Mouse (Mus musculus) hindbrain, embryonic 11.5 days (tissue): Measurements from ENCODE around the gene Krt75. TPM values are rescaled to one million over a fixed set of nuclear protein-coding genes. Genes with fewer than 3 reads are reported as not detected.

Experiments used
- ATAC-seq: fragments of 200-750 bp; cut with Nextera tagmentation; 2 replicates; pipeline ENCODE4 v1.8.0; 2017; ENCODE audit warnings: mild to moderate bottlenecking, moderate TSS enrichment, moderate library complexity; ENCODE audit not compliant: low FRiP score
- DNase-seq: peaks from one replicate; pipeline ENCODE4 v3.0.0-alpha.2; 2015; ENCODE audit warnings: low spot score
- H3K27ac ChIP-seq: fragments of 300-500 bp; sonication (generic); 2 replicates; pipeline ENCODE4 v1.5.1; 2014; ENCODE audit warnings: mild to moderate bottlenecking, low read depth, low read length
- H3K27me3 ChIP-seq: fragments of 300-500 bp; sonication (generic); 2 replicates; pipeline ENCODE4 v1.6.1; 2014; ENCODE audit warnings: mild to moderate bottlenecking, low read length, moderate library complexity, mixed read lengths; ENCODE audit not compliant: control insufficient read depth, insufficient read depth
- H3K36me3 ChIP-seq: fragments of 300-500 bp; sonication (generic); 2 replicates; pipeline ENCODE4 v1.6.1; 2014; ENCODE audit warnings: mild to moderate bottlenecking, low read length, moderate library complexity, mixed read lengths; ENCODE audit not compliant: control insufficient read depth, insufficient read depth
- H3K4me1 ChIP-seq: fragments of 300-500 bp; sonication (generic); replicated peaks from 2 replicates; pipeline ENCODE4 v1.6.1; 2014; ENCODE audit warnings: low read length, mixed read lengths; ENCODE audit not compliant: control insufficient read depth, insufficient read depth
- H3K4me2 ChIP-seq: fragments of 300-500 bp; sonication (generic); replicated peaks from 2 replicates; pipeline ENCODE4 v1.6.1; 2014; ENCODE audit warnings: mild to moderate bottlenecking, low read depth, low read length
- H3K4me3 ChIP-seq: fragments of 300-500 bp; sonication (generic); 2 replicates; pipeline ENCODE4 v1.5.1; 2014; ENCODE audit warnings: low read depth, low read length
- H3K9ac ChIP-seq: fragments of 300-500 bp; sonication (generic); 2 replicates; pipeline ENCODE4 v1.6.1; 2014; ENCODE audit warnings: low read depth, low read length
- H3K9me3 ChIP-seq: fragments of 300-500 bp; sonication (generic); 2 replicates; pipeline ENCODE4 v1.6.1; 2016; ENCODE audit warnings: low read length; ENCODE audit not compliant: control insufficient read depth
- WGBS: fragments of 180-500 bp; shearing (Covaris S2); extraction: QIAGEN DNeasy Blood & Tissue Kit; methylation state at CpG from one replicate; pipeline ENCODE4 v1.1.7; 2014; 5-methylcytosine and 5-hydroxymethylcytosine counted together
- polyA plus RNA-seq: library from polyadenylated mRNA; unstranded; fragments of >200 nt; fragmentation: Nextera tagmentation; extraction: Ambion mirVana; gene quantifications from 2 replicates; pipeline ENCODE4 v1.2.1, GENCODE M21; 2014

Gene Krt75
- polyA plus RNA-seq, 1 experiment from 2014 or later: 0.05 TPM

DNA sequence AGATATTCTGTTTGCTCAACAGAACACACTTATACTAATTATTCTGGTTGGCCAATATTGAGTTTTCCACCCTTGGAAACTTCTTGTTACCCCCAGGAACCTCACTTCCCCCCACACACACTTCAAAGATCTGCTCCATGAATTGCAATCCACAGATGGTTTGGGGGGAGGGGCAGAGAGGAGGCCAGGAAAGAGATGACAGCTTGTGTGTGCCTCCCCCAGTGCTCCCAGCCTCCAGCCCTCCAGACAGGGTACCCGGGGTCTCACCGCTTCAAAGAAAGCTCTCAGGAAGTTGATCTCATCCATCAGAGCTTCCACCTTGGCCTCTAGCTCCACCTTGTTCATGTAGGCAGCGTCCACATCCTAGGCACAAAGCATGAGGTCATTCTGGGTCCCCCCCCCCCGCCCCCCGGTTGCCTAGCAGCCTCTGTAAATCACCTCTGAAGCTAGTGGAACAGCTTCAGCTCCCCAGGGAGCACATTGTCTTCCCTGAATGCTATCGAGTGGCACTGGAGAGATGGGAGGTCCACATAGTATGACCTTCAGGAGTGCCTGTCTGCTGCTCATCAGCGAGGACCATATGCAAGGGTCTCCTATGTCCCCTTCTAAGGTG, 15.6 kb downstream of the Krt75 start:
- ATAC-seq (no peak), DNase-seq (peak; percentile 57)
- Histone ChIP-seq H3K9ac (no peak overlapping the region), H3K4me1 (peaks cover 4% of the 10 kb centered on the region; the same call in 1 of the 2 replicates), H3K27ac (no peak overlapping the region), H3K9me3 (no peaks in the 10 kb centered on the region), H3K4me3 (no peak overlapping the region), H3K36me3 (no peaks in the 10 kb centered on the region), H3K4me2 (no peak overlapping the region), H3K27me3 (no peaks in the 10 kb centered on the region)
- WGBS: 7% methylated on average over 6 of the region's 7 CpGs

DNA sequence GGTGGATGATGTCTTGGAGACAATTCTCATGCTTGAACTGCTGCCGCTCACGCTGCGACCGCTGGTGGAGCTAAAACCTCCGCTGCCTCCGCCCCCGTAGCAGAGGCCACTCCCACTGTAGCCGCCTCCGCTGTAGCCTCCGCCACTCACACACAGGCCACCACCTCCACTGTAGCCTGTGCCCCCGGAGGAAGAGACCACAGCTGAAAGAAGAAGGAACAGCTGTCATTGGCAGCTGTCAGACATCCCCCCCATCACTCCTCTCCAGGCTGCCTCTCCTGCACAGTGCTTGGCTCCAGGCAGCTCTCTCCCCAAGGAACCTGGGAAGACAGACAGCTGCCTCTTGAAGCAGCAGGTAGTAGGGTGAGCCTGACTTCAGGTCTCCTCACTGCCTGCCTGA, 20.5 kb downstream of the Krt75 start:
- Histone ChIP-seq H3K9ac (0 out of 2 replicates have a peak overlapping the region, but pooled peaks have one; percentile 15), H3K27ac (no peak overlapping the region), H3K9me3 (no peaks in the 10 kb centered on the region), H3K4me3 (no peak overlapping the region), H3K4me2 (0 out of 2 replicates have a peak overlapping the region, but pooled peaks have one; percentile 11), H3K36me3 (no peaks in the 10 kb centered on the region), H3K4me1 (peaks cover 3% of the 10 kb centered on the region; the same call in 1 of the 2 replicates), H3K27me3 (no peaks in the 10 kb centered on the region)
- WGBS: 0% methylated on average over 11 of the region's 11 CpGs
- peak; percentile 66 for DNase-seq
- peak; percentile 72 for ATAC-seq

DNA sequence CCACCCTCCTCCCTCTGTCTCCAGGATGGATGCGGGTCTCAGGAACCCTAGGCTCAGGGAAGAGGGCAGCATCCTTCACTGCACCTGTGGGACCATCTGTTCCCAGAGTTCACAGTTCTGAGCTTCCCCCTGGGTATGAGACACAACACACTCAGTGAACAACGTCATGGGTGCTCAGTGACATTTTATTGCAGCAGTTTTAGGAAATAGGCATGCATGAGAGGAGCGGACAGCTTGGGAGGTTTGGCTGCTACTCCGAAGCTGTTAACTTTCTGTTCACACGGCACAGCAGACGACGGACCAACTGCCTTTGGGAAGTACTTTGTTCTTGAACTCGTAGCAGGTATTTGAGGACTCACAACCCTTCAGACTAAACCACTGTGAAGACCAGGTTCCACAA, 21.5 kb downstream of the Krt75 start:
- H3K4me3 ChIP-seq: no peak overlapping the region
- 82% methylated on average over 8 of the region's 8 CpGs for WGBS
- no peak overlapping the region for H3K27ac ChIP-seq
- no peak overlapping the region for H3K9ac ChIP-seq
- no peaks in the 10 kb centered on the region for H3K9me3 ChIP-seq
- peaks cover 3% of the 10 kb centered on the region; the same call in 1 of the 2 replicates for H3K4me1 ChIP-seq
- H3K4me2 ChIP-seq: no peak overlapping the region
- H3K27me3 ChIP-seq: no peaks in the 10 kb centered on the region
- no peak for ATAC-seq
- H3K36me3 ChIP-seq: no peaks in the 10 kb centered on the region
- DNase-seq: no peak

DNA sequence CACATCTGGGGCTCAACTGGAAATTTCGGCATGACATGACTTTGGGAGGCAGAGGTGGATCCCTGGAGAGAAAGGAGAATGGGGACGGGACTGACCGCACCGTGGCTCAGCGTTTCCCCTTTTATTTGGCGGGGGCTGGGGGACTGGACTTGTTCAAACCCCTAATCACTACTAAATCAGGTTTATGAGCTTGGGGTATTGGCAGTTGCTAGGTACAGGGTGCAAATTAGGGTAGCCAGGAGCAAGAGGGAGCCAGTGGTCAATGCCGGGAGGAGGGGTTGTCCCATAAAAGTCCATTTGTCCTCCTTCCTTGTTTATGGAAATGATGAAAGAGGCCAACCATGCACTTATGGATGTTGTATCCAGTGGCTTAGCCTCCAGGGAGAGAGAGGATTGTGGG, 23.1 kb downstream of the Krt75 start, which contains the start of gene Krt82:
Gene Krt82 (minus strand): TSS at position 101 of the 400 bp plus-strand sequence.
- 89% methylated on average over 7 of the region's 7 CpGs for WGBS
- no peaks in the 10 kb centered on the region for H3K36me3 ChIP-seq
- no peak for ATAC-seq
- no peak within 1 kb of the TSS for H3K9ac ChIP-seq
- DNase-seq: no peak
- H3K27ac ChIP-seq: no peak within 1 kb of the TSS
- no peak within 1 kb of the TSS for H3K4me2 ChIP-seq
- H3K9me3 ChIP-seq: no peaks in the 10 kb centered on the region
- peaks cover 3% of the 10 kb centered on the region; the same call in 1 of the 2 replicates for H3K4me1 ChIP-seq
- H3K4me3 ChIP-seq: no peak within 1 kb of the TSS
- no peaks in the 10 kb centered on the region for H3K27me3 ChIP-seq

DNA sequence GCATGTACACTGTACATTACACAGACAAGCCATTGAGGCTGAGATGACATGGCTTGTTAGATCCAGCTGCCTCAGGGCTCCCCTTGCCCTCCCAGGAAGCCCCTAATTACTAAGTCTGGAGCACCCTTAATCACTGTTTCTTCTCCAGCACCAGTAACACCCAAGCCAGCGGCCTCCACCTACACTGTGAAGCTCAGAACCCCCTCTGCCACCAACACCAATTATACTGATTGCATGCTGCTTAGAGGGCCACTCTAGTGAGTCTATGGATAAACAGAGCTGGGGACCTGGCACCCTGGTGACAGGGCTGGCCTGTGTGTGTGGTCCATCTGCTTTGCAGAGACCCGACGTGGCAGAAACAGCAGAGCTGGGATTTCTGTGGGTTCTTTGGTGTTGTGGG, 29.2 kb downstream of the Krt75 start:
- WGBS: 62% methylated on average over 3 of the region's 3 CpGs
- Histone ChIP-seq H3K4me3 (no peak overlapping the region), H3K36me3 (no peaks in the 10 kb centered on the region), H3K27ac (no peak overlapping the region), H3K9ac (no peak overlapping the region), H3K4me2 (no peak overlapping the region), H3K4me1 (no peaks in the 10 kb centered on the region), H3K27me3 (no peaks in the 10 kb centered on the region), H3K9me3 (no peaks in the 10 kb centered on the region)
- ATAC-seq (no peak), DNase-seq (no peak)

DNA sequence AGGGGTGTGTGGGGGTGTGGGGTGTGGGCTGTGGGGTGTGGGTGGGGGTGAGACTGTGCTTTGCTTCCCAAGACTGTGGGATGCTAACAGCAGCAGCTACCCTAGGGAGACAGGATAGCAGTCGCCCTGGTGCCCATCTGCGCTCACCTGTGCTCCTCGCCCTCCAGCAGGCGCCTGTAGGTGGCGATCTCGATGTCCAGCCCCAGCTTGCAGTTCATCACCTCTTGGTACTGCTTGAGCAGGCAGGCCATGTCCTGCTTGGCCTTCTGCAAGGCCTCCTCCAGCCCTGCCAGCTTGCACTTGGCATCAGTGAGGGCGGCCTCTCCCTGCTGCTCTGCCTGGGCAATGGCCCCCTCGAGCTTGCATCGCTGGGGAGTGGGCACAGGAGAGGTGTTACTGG, 31.2 kb downstream of the Krt75 start:
- no peak overlapping the region for H3K4me2 ChIP-seq
- no peaks in the 10 kb centered on the region for H3K4me1 ChIP-seq
- H3K27ac ChIP-seq: no peak overlapping the region
- no peaks in the 10 kb centered on the region for H3K9me3 ChIP-seq
- 52% methylated on average over 9 of the region's 9 CpGs for WGBS
- H3K4me3 ChIP-seq: no peak overlapping the region
- DNase-seq (no peak), ATAC-seq (no peak)
- H3K27me3 ChIP-seq: no peaks in the 10 kb centered on the region
- no peak overlapping the region for H3K9ac ChIP-seq
- H3K36me3 ChIP-seq: no peaks in the 10 kb centered on the region

DNA sequence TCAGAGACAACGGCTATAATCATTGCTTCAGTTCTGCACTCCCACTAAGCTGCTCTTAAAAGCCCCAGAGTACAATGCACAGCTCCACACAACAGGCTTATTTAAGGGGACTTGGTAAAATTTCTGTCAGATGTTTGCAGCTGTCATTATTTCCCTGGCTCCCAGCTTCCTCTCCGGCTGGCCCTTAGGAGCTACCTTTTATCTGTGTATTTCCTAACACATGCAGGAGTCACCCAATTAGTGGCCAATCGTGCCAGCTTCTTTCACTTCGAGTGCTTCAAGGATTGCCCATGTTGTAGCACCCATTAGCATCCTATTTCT, 35.2 kb downstream of the Krt75 start:
- Histone ChIP-seq H3K9ac (no peak overlapping the region), H3K27ac (no peak overlapping the region), H3K4me2 (no peak overlapping the region), H3K36me3 (no peaks in the 10 kb centered on the region), H3K4me3 (no peak overlapping the region), H3K4me1 (no peaks in the 10 kb centered on the region), H3K9me3 (no peaks in the 10 kb centered on the region), H3K27me3 (no peaks in the 10 kb centered on the region)
- 81% methylated on average over 4 of the region's 4 CpGs for WGBS
- DNase-seq: no peak
- ATAC-seq: no peak

DNA sequence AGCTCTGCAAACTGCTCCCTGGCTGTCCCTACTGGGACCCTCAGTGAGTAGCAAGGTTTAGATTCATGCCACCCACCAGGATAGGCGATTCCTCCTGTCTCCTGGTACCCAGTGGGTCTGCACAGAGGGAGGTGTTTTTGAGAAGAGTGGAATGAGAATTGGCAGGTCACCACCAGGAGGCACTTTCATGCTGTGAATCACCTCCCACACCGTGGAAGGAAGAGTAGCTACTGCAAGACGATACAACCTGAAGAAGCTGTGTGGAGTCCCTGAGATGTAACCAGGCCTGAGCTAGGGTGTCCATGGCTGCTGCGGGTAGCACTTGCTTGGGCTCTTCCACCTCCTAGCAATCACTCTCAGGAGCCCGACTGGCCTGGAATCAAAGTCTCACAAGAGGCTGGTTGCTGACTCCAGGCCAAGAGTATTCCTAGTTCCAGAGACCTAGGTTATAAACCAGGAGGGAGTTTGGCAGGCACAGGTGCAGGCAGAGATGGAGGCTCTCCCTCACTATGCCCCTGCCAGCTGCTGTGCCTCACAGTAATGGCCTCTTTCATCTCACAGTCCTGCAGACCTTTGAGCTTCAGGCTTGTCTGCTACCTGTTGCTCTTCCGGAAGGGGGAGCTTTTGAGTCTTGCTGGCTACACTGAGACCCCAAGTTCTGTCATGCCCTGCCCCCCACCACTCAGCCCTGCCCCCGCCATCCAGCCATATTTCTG, 35.7 kb downstream of the Krt75 start:
- Histone ChIP-seq H3K27me3 (no peaks in the 10 kb centered on the region), H3K9ac (no peak overlapping the region), H3K4me2 (no peak overlapping the region), H3K36me3 (no peaks in the 10 kb centered on the region), H3K4me1 (no peaks in the 10 kb centered on the region), H3K4me3 (no peak overlapping the region), H3K27ac (no peak overlapping the region), H3K9me3 (no peaks in the 10 kb centered on the region)
- DNase-seq (no peak), ATAC-seq (no peak)
- WGBS: 44% methylated on average over 7 of the region's 7 CpGs
